Mouse (Mus musculus): ENCODE data around the gene Gm5148.

DNA sequence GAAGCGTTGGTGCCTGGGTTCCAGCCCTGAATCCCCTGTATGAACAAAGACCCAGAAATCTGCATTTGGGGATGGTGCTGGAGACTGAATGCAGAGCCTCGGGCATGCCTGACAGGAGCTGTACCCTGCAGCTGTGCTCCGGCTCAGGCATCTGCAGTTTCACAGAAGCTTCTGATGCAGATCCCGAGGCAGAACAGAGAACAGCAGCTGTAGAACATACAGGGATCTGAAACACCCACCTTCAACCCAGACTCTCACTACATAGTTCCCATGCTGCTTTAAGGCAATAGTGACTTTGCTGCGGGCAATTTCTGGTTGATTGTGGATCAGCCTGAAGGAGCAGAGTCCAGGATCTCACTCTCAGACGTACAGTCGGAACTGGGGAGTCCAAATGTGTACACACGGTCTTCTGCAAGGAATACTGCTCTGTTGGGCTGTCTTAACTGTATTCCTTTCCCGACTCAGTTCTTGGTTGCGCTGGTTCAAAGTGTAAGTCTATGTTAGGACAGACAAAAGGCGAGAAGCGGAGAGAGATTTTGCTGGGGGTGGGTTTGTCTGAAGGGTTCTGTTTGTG is 1.7 kb downstream of the Gm5148 start:
- TF ChIP-seq CTCF (IDR thresholded peaks at IDR 0.05; ENCODE audit: control insufficient read depth, insufficient read depth, insufficient read length) (no peak), MYOD1 (IDR thresholded peaks at IDR 0.05; ENCODE audit: control insufficient read depth, insufficient read length, low read depth) (no peak), MYOG (IDR thresholded peaks at IDR 0.05; ENCODE audit: control insufficient read depth, extremely low read depth, insufficient read length) (no peak), FOSL1 (IDR thresholded peaks at IDR 0.05; ENCODE audit: insufficient read depth, low read length, poor library complexity, severe bottlenecking) (no peak), CEBPB (IDR thresholded peaks at IDR 0.05; ENCODE audit: low read depth) (no peak)

Data from C2C12 (cell line).